Mouse (Mus musculus) brain, embryonic 14.5 days (tissue): ENCODE results near the gene Twsg1. TPM values are rescaled to one million over a fixed set of nuclear protein-coding genes. Genes with fewer than 3 reads are reported as not detected.

Experiments used
- DNase-seq: peaks from one replicate; pipeline ENCODE4 v3.0.0-alpha.2; 2011; ENCODE audit warnings: low read depth
- CTCF ChIP-seq: fragments of 200-500 bp; IDR thresholded peaks from 2 replicates; pipeline ENCODE4 v1.5.1; 2012; ENCODE audit warnings: inconsistent platforms, mild to moderate bottlenecking, moderate library complexity, borderline replicate concordance; ENCODE audit not compliant: insufficient read depth, insufficient read length; ENCODE audit errors: extremely low read depth
- POLR2A ChIP-seq: fragments of 200-500 bp; IDR thresholded peaks from 2 replicates; pipeline ENCODE4 v1.6.1; 2012; ENCODE audit warnings: mild to moderate bottlenecking, inconsistent platforms, borderline replicate concordance; ENCODE audit not compliant: poor library complexity, insufficient read depth, insufficient read length, severe bottlenecking; ENCODE audit errors: extremely low read depth
- polyA plus RNA-seq: library from polyadenylated mRNA; depleted of rRNA; stranded (reverse); fragments of >200 nt; gene quantifications from 2 replicates; pipeline ENCODE4 v1.2.3, GENCODE M21; 2012

Gene Twsg1
- polyA plus RNA-seq, 1 experiment: 49.1 TPM

DNA sequence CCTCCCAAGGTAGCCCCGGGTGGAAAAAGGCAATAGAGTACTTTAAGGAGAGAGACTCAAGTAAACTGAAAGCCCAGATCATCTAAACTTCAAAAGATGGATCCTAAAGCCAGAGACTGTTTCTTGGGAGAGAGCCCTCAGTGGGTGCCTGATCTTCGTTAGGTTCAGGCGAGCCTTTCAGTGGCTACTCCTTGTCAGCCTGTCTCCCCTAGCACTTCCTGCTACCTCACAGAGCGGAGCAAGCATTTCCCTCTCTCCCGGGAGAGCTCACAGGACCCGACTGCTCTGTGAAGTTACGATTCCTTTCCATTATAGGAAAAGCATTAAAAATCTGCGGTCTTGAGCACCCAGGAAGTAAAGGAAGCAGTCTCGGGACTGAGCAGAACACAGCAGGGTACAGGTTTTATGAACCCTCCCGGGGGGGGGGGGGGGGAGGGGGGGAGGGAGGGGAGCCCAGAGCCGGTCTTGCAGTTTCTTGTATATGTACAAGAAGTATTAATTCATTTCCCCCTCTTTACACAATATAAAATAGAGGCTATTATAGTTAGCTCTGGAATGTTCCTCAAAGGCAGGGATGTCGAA, 44.6 kb downstream of the Twsg1 start:
- no peak for DNase-seq
- TF ChIP-seq CTCF: no peak
- no peak for TF ChIP-seq POLR2A

DNA sequence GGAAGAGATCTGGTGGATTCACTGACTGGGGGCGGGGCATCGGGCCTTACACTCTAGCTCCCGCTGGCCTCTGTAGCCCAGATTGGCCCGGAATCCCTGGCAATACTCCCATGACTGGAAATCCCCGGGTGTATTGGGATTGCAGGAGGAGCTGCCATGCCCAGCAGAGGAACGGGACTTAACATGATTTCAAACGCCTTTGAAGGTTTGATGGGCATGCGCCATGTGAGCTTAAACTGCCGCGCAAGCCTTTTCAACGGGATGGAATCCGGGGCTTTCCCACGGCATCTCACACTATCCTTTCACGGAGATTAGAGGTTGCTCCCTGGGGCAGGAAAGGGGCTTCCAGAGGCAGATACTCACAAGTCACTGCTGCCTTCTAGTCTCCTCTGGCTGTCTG, 45.8 kb downstream of the Twsg1 start:
- TF ChIP-seq POLR2A: no peak
- TF ChIP-seq CTCF: no peak
- peak; percentile 45 for DNase-seq

DNA sequence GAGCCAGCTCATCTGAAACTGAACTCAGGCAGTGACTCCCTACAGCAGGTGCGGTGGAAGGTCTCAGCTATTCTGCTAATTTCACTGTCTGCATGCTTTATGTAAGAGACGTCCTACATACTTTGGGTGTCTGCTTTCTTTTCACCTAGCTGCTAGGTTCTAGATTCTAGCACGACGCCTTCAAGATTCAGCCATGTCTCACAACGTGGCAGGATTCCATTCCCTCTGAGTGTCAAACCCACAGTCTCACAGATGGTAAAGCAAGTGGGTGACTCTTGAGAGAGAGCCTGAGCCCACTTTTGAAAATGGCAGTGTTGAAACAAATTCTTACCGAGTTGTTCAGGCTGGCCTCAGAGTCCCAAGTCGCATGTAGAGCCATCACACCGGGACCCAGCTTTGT, 47.2 kb downstream of the Twsg1 start:
- TF ChIP-seq CTCF (no peak), POLR2A (no peak)
- no peak for DNase-seq

DNA sequence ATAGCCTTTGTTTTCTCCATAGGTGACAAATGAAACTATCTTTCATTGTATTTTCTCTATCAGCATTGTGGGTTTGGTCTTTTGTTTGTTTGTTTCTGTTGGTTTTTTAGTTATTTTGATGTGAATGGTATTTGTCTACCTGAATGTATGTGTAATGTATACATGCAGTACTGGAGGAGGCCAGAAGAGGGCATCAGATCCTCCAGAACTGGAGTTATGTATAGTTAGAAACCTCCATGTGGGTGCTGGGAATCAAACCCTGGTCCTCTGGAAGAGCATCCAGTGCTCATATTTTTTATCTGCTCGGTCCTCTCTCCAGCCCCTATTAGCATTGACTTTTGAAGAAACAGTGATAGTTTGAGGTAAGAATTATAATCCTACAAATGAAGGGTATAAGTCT, 48.0 kb downstream of the Twsg1 start:
- TF ChIP-seq POLR2A (no peak), CTCF (no peak)

DNA sequence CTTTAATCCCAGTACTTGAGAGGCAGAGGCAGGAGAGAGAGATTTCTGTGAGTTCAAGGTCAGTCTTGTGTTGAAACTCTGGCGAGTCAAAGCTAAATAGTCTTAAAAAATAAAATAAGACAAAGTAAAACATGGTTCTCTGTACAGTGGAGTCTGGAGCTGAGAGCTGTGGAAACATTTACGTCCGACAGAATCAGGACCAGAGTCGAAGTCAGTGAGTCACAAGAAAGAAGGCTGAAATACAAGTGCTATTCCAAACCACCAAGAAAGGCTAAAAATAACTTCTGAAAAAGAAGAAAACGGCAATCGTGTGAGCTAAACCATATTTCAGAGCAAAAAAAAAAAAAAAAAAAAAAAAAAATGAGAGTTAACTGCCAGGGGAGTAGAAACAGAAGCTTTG, 48.7 kb downstream of the Twsg1 start:
- no peak for DNase-seq
- TF ChIP-seq CTCF: no peak
- TF ChIP-seq POLR2A: no peak

More for the DNA sequence above, 48.0 kb downstream of the Twsg1 start:
- no peak for DNase-seq

DNA sequence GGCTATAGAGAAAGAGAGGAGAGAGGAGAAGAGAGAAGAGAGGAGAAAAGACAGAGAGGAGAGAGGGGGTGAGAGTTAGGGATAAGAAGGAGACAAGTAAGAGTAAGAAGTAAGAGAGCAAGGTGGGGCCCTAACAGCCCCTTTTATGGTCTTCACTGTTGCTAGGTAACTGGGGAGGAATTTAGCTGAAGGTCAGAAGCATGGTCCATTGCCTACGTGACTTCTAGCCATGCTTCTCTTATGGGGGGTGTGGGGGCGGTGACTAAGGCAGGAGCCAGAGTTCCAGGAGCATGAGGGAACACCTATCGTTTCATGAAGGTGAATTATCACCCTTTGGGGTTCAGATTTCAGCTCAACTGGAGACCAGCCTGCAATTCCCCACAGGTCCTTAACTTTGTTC, 55.0 kb downstream of the Twsg1 start:
- TF ChIP-seq CTCF (no peak), POLR2A (no peak)
- no peak for DNase-seq

GRCm38 (mm10) chr17:65889476-65889875, 61.5 kb downstream of the Twsg1 start:
- TF ChIP-seq CTCF (no peak), POLR2A (no peak)

DNA sequence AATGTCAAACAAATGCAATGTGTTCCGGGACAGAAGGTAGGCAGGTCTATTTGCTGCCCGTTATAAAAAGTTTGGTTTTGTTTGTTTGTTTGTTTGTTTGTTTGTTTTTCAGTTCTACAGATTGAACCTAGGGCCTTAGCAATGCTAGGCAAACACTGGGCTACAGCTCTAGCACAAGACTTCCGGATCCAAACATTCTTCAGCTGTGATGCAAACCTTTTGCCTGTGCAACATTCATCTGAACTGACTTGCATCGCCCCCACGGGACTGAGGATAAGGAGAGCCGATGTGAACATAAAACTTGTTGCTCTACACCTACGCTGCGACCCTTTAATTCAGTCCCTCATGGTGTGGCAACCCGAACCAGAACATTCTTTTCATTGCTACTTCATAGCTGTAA, 64.5 kb downstream of the Twsg1 start:
- no peak for DNase-seq
- TF ChIP-seq CTCF: no peak
- no peak for TF ChIP-seq POLR2A

More at GRCm38 (mm10) chr17:65889476-65889875, 61.5 kb downstream of the Twsg1 start:
- DNase-seq: no peak

- TF ChIP-seq POLR2A (no peak), CTCF (no peak)
- DNase-seq: peak; percentile 79
Measured at GRCm38 (mm10) chr17:65885697-65886529, 65.1 kb downstream of the Twsg1 start, which contains the start of gene Ralbp1. Gene Ralbp1 (minus strand): TSS chr17:65885798.

DNA sequence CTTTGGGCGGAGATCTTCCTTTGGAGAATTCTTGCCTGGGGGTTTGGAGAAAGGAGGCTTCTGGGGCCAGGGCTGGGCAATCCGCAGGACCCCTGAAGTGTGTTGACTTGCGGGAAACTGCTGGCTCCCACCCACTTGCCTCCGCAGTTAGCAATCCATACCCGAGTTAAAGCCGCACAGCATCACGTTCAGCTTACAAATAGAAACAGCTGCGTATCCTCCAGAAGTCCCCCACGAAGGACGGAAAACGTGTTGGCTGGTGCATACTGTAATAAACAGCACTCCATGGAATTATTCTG, 65.7 kb downstream of the Twsg1 start:
- no peak for DNase-seq
- TF ChIP-seq CTCF (no peak), POLR2A (no peak)

GRCm38 (mm10) chr17:65884691-65885397, 66.2 kb downstream of the Twsg1 start:
- TF ChIP-seq CTCF: no peak
- peak; percentile 66 for TF ChIP-seq POLR2A
- peak; percentile 100 for DNase-seq

DNA sequence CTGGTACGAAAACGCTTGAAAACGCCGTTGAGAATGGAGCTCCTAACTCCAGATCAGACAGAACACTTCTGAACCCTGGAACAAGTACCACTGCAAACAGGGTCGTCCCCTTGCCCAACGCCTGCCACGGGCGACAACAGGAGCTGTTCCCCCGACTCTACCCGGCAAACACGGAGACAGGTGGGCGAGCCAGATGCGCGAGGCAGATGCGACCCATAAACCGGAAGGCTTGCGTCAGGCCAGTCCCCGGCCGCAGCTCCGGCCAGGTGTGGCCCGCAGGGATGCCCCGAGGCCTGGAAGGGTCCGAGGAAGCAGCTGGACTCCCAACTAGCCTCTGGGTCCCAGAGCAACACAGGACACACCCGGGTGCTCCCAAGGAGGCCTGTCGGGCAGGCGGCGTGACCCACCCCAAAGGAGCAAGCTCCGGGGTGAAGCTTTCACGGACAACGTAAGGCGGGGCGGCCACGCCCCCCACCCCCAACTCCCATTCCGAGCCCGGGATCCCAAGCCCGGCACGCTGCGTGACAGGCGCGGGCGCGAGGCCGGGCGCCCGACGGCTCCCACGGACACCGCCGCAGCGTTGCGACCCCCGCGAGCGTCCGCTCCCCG, 66.9 kb downstream of the Twsg1 start:
- TF ChIP-seq POLR2A: no peak
- TF ChIP-seq CTCF: no peak
- peak; percentile 37 for DNase-seq

DNA sequence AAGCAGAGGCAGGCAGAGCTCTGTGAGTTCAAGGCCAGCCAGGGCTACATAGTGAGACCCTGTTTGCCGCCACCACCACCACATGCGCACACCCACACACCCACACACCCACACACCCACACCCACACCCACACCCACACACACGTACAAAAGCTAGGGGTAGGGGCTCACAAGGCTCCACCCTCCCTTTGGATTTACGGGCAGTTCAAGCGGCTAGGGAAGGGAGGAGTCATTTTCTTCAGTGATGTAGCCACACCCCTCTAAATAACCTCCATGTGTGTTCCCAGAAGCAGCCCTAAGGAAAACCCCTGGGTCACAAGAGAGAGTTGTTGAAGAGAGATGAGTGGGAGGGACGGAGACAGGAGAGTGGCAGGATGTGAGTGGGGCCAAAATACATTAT, 74.0 kb downstream of the Twsg1 start:
- no peak for TF ChIP-seq CTCF
- no peak for DNase-seq

DNA sequence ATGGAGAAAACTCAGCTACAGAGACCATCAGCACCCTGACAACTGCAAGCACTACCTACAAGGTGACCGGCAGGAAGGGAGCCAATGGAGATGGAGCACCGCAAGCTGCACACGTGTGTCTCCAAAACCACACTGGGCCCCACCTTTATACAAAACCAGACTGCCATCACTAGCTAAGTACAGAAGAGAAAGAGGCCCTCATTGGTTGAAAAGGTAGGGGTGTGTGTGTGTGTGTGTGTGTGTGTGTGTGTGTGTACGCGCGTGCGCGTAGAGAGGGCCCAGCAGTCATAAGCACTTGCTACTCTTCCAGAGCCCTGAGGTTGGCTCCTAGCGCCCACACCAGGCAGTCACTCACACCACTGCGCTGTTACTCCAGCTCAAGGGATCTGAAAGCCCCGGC, 77.2 kb downstream of the Twsg1 start:
- no peak for TF ChIP-seq CTCF
- TF ChIP-seq POLR2A: no peak
- no peak for DNase-seq

DNA sequence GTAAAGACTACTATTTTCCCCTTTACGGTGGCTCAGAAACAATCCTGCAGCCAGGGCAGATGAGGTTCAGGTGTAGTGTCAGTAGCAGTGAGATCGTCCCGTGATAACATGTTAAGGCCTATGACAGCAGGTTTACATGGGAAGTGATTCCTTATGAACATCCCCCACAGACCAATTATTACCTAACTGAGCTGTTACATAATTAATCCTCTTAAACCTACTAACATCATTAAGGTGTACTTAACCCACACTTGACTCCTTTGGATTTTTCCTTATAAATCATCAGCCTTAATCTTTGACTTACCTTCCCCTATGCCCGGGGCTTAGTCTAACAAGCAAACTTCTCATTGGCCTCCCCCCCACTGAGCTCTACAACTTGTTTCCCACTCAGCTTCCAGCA, 77.9 kb downstream of the Twsg1 start:
- DNase-seq: no peak
- TF ChIP-seq POLR2A (no peak), CTCF (no peak)
